Mouse (Mus musculus): ENCODE data around the gene Rpl18a.

DNA sequence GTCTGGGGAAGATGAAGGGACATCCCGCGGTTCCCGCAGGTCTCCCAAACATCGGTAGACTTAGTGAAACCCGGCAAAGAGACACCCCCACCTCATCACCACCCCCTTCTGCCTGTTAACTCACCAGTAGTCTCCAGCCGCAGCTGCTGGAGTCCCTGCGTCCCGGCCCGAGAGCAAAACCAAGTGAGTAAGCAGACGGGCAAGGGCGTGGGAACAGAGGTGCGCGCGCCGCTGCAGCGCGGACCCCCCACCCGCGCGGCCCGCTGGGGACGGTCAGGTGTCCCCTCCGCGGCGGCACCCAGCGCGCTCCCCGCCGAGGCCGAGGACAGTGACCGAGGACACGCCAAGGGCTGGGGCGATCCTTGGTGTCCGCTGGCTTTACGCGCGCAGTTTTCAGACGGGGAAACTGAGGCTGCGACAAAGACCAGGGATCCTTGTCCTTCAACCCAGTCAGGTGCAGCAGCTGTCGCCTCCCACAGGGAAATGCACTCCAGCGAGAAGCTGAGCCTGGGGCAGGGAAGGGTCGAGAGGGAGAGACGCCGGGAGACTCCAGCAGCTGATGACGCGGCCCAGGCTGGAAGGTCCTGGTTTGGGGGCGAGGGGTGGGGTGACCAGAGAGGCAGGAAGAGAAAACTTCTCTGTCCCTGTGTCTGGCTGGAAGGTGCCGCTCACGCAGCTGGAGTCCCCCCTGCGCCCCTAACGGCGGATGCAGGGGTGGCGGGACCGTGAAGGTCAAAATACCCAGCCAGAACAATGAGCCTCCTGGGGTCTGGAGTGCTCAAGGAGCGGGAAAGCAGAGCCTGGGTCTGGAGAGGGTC lies 34.2 kb downstream of the Rpl18a start, which contains the start of gene Kcnn1:
- TF ChIP-seq CTCF (IDR thresholded peaks at IDR 0.05; ENCODE audit: low read depth, low read length) (no peak), POLR2A (IDR thresholded peaks at IDR 0.05; ENCODE audit: extremely low read depth, insufficient read depth, low read length) (no peak)
